Mouse (Mus musculus) gastrocnemius, postnatal 36 days (tissue): ENCODE results near the gene Paxbp1. TPM values are rescaled to one million over a fixed set of nuclear protein-coding genes. Genes with fewer than 3 reads are reported as not detected.

Source experiments
- DNase-seq, 2 experiments: peaks; one replicate each; pipeline ENCODE4 v3.0.0; 2022
- intact Hi-C: fragments of 180-260 bp; cut with DNase I; formaldehyde crosslinking; loops from one replicate; pipeline ENCODE4 v1.15.1; 2025
- total RNA-seq, 2 experiments: library from RNA; stranded (reverse); gene quantifications; 2 replicates each; pipeline ENCODE4 v1.2.3; 2021

Paxbp1 gene
- total RNA-seq, 2 experiments from 2014 or later: 8.5 to 11.5 TPM

DNA sequence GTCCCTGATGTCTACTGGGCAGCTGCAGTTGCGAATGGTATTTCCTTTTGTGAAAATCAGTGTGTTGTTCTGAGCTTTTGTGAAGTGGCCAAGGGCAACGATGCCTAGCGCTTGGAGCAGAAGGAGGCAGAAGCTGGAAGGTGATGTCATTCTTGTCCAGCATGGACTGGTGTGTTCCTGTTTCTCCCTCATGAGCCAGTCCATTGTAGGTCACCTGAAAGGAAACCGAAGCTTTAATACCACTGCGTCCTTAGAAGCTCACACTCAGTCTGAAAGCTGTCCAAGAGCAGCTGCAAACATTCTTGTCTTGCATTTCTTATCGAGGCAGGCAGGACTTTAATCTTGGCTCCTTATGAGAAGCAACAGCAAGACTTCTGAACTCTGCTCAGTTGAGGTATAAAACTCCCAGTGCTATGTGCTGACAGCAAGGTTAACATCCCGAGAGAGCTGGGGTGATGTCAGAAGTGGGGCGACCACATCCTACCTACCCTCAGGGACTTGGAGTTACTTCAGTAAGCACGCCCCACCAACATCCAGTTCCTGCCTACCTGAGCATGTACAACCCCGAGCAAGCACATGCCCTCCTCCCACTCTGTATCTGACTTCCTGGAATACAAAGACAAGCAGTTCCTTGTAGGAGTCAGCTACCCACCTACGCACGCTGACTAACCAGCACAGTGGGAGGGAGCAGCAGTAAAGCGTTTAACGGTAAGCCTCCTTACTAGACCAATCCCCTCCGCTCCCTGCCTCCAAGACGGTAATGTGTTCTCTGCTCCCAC lies 11.9 kb upstream of the Paxbp1 start:
- intact Hi-C loops: no loop called here

DNA sequence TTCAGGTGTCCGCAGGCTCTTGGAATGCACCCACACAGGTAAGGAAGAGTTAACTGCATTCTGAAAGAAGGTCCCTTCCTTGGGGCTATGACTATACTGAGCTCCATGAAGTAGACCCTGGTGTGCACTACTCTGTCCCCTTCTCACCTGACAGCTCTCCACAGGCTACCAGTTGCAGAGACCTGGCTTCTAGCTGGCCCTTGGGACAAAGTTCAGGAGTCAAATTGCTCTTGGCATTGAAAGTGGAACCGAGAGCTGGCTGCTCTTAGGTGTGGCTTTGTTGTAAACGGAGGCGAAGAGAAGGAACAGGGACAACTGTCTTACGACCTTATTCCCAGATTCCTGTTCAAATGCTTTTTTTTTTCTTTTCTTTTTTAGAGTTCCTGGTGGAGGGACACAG lies 10.8 kb upstream of the Paxbp1 start:
- no peak for DNase-seq

More for the DNA sequence above, 11.9 kb upstream of the Paxbp1 start:
- DNase-seq: no peak

DNA sequence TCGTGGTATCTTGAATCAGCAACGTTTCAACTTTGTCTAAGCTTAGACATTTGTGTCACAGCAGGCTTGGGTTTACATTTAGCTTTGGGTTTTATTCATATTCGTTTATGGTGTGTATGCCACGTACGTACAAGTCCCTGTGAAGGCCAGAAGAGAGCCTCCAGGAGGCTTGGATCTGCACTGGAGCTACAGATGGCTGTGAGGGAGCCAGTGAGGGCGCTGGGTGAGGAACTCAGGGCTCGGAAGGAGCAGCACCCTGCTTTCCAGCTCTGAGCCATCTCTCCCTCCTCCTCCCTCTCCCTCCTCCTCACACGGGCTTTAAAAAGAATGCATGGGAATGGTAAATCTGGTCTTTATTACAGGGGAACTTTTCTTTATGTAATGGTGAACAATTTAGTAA lies 9.3 kb upstream of the Paxbp1 start:
- no peak for DNase-seq
- intact Hi-C loops: no loop called here

More for the DNA sequence above, 10.8 kb upstream of the Paxbp1 start:
- intact Hi-C loops: no loop called here

DNA sequence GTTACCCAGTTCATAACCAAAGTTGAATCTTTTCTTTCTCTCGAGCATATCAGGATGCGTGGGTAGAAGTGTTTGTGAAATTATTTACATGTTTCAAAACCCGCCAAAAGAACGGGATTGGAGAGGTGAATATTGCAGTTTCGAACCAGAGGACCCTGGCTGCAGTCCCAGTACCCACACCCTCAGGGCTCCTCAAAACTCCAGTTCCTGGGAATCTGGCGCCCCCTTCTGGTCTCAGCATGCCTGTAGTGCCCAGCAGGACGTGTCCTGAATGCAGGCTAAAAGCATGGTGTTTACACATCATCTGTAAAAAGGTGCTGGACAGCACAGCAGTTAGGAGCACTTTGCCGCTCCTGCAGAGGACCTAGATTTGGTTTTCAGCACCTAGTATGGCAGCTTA lies 1.2 kb upstream of the Paxbp1 start:
- peak; percentile 25 to 42 for DNase-seq
- intact Hi-C loops: no loop called here

DNA sequence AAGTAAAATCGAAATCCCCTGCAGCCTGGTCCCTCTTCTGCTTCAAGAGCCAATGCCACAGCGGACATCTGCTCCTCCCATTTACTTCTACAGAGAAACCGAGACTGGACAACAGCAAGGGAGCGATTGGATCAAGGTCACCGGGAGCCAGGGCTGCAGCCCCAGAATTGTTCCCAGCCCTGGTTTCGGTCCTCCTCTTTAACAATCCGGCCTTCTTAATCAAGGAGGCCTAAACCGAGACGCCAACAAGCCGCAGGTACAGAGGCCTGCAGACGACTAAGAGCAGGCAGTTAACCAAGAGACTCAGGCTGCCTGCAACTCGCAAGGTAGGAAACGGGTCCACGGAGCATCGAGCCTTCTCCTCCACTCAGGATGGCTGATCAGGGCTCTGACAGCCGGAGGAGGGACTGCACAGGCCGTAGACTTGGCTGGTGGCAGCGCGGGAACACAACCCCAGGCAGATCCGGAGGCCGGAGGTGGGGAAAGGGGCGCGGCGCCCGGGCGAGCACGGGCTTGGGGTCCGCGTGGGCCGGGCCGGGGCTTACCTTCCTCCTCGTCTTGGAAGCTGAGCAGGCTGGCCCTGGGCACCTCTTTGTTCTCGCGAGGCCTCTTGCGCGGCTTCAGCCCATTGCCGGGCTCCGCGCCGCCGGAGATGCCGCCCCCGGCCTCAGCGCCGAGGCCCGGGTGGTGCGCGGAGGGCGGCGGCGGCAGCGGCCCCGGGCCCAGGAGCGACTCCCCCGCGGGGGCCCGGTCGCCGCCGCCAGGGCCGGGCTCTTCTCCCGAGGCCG lies 688 bp downstream of the Paxbp1 start:
- intact Hi-C loops: no loop called here
- peak; percentile 19 to 40 for DNase-seq

- no peak for DNase-seq
- intact Hi-C loops: no loop called here
These were observed 1.7 kb downstream of the Paxbp1 start for GRCm38 (mm10) chr16:91042640-91043039.

- DNase-seq: no peak
- intact Hi-C loops: no loop called here
These were observed 8.5 kb downstream of the Paxbp1 start for GRCm38 (mm10) chr16:91035866-91036265.

- no peak for DNase-seq
- intact Hi-C loops: no loop called here
These were observed 13.6 kb downstream of the Paxbp1 start for GRCm38 (mm10) chr16:91030751-91031150.

DNA sequence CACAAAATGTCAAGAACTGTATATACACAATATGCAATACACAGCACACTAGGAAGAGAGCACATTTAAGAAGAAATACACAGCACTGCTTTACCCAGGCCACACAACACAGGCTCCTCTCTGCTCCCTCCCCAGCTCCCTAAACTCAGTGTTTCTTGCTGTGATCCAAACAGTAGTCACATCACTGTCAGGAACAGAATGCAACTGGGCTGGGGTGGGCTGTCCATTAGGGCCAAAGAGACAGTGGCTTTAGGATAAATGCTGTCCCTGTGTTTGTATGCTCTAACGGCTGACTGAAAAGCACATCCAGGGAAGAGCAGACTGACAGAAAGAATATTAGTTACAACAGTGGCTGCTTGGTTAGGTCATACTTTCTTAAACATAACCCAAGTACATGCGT lies 14.4 kb downstream of the Paxbp1 start:
- intact Hi-C loops: no loop called here
- no peak for DNase-seq

- intact Hi-C loops: no loop called here
- DNase-seq: no peak
These were observed 15.1 kb downstream of the Paxbp1 start for GRCm38 (mm10) chr16:91029161-91029743.

GRCm38 (mm10) chr16:91026290-91026689 lies 18.1 kb downstream of the Paxbp1 start:
- intact Hi-C loops: no loop called here
- DNase-seq: no peak

GRCm38 (mm10) chr16:91023384-91023783 lies 21.0 kb downstream of the Paxbp1 start:
- DNase-seq: no peak
- intact Hi-C loops: no loop called here

GRCm38 (mm10) chr16:91020842-91021483 lies 23.4 kb downstream of the Paxbp1 start:
- intact Hi-C loops: no loop called here
- DNase-seq: no peak

DNA sequence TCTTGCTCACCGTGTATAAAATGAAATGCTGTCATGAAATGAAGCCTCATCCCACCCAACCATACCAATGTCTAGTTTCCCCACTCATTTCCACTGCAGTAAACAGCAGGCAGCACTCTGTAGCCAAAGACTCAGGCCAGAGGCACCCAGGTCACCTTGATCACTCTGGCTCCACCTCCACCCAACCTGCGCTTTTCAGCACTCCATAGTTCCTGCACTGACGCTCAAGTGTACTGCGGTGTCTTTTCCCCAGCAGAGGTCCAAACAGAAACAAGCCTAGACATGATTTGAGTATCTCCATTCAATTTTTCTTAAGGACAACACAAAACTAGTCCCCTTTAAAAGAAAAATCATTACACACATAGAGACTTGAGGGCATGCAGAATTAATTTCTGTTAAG lies 24.9 kb downstream of the Paxbp1 start:
- DNase-seq: no peak

DNA sequence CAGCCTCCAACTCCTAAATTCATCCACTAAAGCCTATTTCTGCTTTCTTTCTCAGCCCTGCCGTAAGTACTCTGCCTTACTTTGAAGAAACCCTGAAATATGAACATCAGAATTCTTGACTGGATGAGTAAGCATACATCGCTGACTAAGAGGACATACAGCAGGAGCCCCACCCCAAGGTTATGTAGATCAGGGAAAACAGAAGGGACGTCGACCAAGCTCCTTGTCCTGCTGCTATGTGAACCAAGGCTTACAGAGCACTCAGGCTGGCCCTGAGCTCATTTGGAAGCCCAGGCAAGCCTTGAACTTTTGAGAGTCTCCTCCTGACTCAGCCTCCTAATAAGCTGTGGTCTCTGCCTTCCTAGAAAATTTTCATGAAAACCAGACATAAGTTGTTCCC lies 28.6 kb downstream of the Paxbp1 start:
- intact Hi-C loops: no loop called here
- DNase-seq: no peak

More for the DNA sequence above, 24.9 kb downstream of the Paxbp1 start:
- intact Hi-C loops: no loop called here

DNA sequence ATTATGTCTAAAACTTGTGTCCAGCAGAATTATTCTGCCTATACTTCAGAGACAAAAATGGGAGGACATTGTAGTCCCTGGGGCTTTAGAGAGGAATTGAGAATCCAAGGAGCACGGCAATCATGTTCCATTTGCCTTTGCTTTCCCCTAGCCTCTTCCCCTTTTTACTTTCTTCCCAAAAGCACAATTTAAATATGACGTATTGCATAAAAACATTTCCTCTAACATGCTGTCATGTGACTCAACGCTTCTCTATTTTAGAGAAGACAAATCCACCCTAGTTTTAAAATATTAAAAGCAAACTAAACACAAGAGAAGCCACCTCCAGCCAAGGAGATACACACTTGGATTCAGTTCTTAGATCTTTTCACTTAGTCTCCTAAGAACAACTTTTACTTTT lies 32.5 kb downstream of the Paxbp1 start:
- DNase-seq: no peak
- intact Hi-C loops: no loop called here

- intact Hi-C loops: no loop called here
- peak; percentile 86 for DNase-seq
These were observed 33.2 kb downstream of the Paxbp1 start, which contains the start of gene Synj1 for GRCm38 (mm10) chr16:91011021-91011683. Gene Synj1 (minus strand): TSS chr16:91011308.

DNA sequence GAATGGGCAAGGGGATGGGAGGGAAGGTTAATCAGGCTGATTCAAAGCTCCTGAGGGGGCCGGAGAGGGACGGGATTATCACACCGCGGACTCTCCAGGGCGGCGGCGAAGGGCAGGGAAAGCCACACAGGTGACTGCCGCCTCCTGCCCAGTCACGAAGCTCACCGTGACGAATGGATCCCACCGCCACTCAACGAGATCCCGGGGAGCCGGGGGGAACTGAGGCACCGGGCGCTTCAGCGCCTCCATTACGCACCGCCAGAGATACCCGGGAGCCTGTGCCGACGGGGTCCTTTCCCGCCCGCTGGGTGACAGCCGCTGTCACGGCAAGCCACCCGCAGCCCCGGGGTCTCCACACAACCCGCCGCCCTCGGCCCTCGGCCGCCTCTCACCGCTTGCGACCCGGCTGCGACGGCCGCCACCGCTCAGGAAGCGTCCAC lies 33.7 kb downstream of the Paxbp1 start:
- intact Hi-C loops: no loop called here
- no peak for DNase-seq

DNA sequence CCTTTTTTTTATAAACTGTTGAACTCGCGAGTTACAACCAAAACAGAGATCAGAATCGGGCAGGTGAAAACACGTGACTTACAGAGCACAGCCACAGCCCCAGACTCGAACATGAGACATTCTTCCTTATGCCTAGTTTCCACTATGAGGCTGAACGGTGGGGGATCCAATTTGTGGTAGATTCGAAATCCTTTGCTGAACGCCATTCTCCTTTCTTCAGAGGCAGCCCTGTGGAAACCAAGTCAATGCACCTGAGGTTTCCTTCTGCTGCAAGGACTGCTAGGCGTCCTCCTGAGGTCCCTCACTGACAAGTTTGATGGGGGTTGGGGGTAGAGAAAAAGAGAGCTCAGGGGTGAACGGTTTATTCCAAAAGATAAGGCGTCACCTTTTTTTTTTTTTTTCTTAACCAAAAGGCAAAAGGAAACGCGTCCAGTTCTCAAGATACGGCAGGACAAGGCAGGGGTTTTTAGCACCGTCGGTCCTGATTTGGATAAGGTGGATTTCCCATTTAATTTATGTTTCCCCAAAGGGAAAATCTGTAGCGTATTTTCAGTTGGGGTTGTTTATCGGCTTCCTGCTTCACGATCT lies 34.3 kb downstream of the Paxbp1 start:
- DNase-seq: no peak
- intact Hi-C loops: no loop called here
